Mouse (Mus musculus): ENCODE data around the gene Zscan2. TPM values are rescaled to one million over a fixed set of nuclear protein-coding genes. Genes with fewer than 3 reads are reported as not detected.

Gene Zscan2
- polyA plus RNA-seq, 1 experiment from 2014 or later = 2.3 TPM

DNA sequence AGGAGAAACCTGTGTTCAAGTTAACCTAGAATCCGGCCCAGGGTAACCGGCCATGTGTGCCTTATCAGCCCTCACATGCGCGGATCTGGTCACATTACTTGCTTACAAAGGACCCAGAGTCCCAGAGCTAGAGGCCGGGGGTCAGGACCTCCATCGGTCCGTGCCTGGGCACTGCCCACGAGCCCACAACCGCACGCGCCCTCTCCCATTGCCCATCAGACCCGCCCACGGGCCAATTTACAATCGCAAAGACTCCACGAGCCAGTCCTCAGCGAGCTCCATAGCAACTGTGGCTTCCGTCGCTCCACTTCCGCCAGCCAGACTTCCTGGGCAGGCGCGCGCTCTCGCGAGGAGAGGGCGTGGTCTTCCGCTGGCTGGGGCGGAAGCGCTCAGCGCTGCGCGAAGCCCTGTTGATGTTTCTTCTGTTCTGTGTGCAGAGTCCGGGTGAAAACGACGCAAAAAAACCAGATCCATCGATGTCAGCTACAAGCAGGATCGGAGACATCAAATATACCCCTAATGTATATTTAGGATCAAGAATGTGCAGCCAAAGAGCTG is 40.3 kb downstream of the Zscan2 start, which contains the start of gene Wdr73:
Wdr73 (minus strand) TSS at position 326 of the 558 bp plus-strand sequence.
- peak; percentile 96 for ATAC-seq (ENCODE audit: low read depth)
- Histone ChIP-seq H3K4me3 (ENCODE audit: low read length) (peak within 1 kb of the TSS; percentile 76), H3K4me1 (replicated peaks; ENCODE audit: control insufficient read depth, insufficient read depth, low read length) (peaks cover 18% of the 10 kb centered on the region), H3K36me3 (ENCODE audit: control insufficient read depth, insufficient read depth, low read length) (peaks cover 9% of the 10 kb centered on the region), H3K9me3 (ENCODE audit: control insufficient read depth, low read length) (no peaks in the 10 kb centered on the region), H3K4me2 (ENCODE audit: low read depth, low read length) (peak within 1 kb of the TSS; percentile 89), H3K27me3 (ENCODE audit: control insufficient read depth, insufficient read depth, low read depth, low read length) (no peaks in the 10 kb centered on the region), H3K9ac (ENCODE audit: low read length) (peak within 1 kb of the TSS; percentile 77), H3K27ac (ENCODE audit: low read length) (peak within 1 kb of the TSS; percentile 89)
- WGBS = under 1% methylated on average over 36 of the region's 36 CpGs

DNA sequence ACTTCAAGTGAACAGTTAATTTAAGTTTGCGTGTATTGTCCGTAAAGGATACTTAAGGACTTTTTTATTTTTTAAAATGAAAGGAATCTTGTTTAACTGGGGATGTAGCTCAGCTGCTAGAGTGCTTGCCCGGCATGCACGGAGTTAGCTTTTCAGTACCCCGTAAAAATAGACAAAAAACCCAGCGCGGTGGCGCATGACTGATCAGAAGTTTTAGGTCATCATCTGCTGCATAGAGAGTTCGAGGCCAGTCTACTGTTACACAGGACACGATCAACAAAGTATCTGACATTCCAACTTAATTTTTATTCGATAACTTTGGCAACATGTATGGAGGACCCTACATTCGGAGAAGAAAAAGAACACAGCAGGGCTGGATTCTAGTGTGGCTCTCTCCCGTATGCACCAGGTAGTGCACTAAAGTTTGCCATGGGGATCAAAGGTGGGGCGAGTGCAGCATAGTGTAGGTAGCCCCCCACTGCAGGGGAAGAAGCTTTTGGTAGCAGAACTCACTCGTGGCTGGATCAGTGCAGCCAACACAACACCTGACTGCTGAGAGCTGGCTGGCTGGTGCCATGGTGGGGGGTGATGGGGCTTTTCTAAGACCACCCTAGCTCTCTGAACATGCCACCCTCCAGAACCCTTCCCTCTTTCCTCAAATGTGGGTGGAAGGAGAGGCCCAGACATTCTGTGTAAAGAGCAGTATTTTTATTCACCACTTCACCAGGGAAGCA is 41.0 kb downstream of the Zscan2 start:
- peak; percentile 18; the same call in 1 of the 2 replicates for ATAC-seq (ENCODE audit: low read depth)
- H3K9ac ChIP-seq (ENCODE audit: low read length) = peak overlapping the region; percentile 77
- WGBS = 22% methylated on average over 15 of the region's 15 CpGs

GRCm38 (mm10) chr7:80903625-80904422 is 43.1 kb downstream of the Zscan2 start:
- Histone ChIP-seq H3K4me3 (ENCODE audit: low read length) (peak overlapping the region; percentile 51), H3K4me2 (ENCODE audit: low read depth, low read length) (peak overlapping the region; percentile 78), H3K9me3 (ENCODE audit: control insufficient read depth, low read length) (no peaks in the 10 kb centered on the region), H3K27ac (ENCODE audit: low read length) (no peak overlapping the region), H3K27me3 (ENCODE audit: control insufficient read depth, insufficient read depth, low read depth, low read length) (no peaks in the 10 kb centered on the region), H3K4me1 (replicated peaks; ENCODE audit: control insufficient read depth, insufficient read depth, low read length) (peaks cover 18% of the 10 kb centered on the region), H3K9ac (ENCODE audit: low read length) (no peak overlapping the region; the same call in 1 of the 2 replicates), H3K36me3 (ENCODE audit: control insufficient read depth, insufficient read depth, low read length) (peaks cover 2% of the 10 kb centered on the region; the same call in 1 of the 2 replicates)
- WGBS = 82% methylated on average over 11 of the region's 11 CpGs
- ATAC-seq (ENCODE audit: low read depth) = no peak

More for the DNA sequence above, 41.0 kb downstream of the Zscan2 start:
- Histone ChIP-seq H3K36me3 (ENCODE audit: control insufficient read depth, insufficient read depth, low read length) (peaks cover 7% of the 10 kb centered on the region), H3K9me3 (ENCODE audit: control insufficient read depth, low read length) (no peaks in the 10 kb centered on the region), H3K27ac (ENCODE audit: low read length) (peak overlapping the region; percentile 89), H3K27me3 (ENCODE audit: control insufficient read depth, insufficient read depth, low read depth, low read length) (no peaks in the 10 kb centered on the region), H3K4me1 (replicated peaks; ENCODE audit: control insufficient read depth, insufficient read depth, low read length) (peaks cover 18% of the 10 kb centered on the region), H3K4me2 (ENCODE audit: low read depth, low read length) (peak overlapping the region; percentile 89), H3K4me3 (ENCODE audit: low read length) (peak overlapping the region; percentile 76)

DNA sequence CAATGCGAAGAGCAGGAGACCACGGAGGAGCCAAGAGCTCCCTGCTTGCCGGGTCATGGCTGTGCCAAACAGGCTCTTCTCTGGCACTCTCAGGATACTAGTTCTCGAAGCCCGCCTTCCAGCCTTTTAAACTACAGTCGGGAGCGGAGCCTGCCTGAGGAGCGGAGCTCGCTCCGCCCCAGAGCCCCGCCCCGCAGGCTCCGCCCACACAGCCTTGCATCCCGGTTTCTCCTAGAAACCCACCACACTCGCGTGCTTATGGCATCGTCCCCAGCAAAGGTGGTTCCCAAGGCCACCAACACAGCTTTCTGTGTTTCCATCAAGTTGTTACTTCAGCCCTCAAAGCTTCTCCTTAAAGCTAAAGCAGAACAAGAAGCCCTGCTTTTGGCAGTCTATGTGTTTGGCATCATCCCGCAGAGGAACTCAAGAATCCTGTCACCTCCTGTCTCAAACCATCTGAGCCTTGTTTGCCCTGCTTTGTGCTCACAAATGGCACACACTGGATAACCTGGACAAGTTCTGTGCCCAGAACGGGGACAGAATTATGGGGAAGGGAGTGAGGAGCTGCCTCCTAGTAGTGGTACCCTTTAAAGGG is 44.3 kb downstream of the Zscan2 start, which contains the start of gene Nmb:
Nmb (minus strand) TSS at position 156 of the 595 bp plus-strand sequence.
- Histone ChIP-seq H3K27me3 (ENCODE audit: control insufficient read depth, insufficient read depth, low read depth, low read length) (no peaks in the 10 kb centered on the region), H3K4me1 (replicated peaks; ENCODE audit: control insufficient read depth, insufficient read depth, low read length) (peaks cover 16% of the 10 kb centered on the region), H3K27ac (ENCODE audit: low read length) (no peak within 1 kb of the TSS), H3K4me2 (ENCODE audit: low read depth, low read length) (peak within 1 kb of the TSS; percentile 78), H3K9ac (ENCODE audit: low read length) (peak within 1 kb of the TSS; percentile 62), H3K36me3 (ENCODE audit: control insufficient read depth, insufficient read depth, low read length) (peaks cover 2% of the 10 kb centered on the region; the same call in 1 of the 2 replicates), H3K4me3 (ENCODE audit: low read length) (peak within 1 kb of the TSS; percentile 51), H3K9me3 (ENCODE audit: control insufficient read depth, low read length) (no peaks in the 10 kb centered on the region)
- peak; percentile 71 for ATAC-seq (ENCODE audit: low read depth)
- 2% methylated on average over 19 of the region's 19 CpGs for WGBS

DNA sequence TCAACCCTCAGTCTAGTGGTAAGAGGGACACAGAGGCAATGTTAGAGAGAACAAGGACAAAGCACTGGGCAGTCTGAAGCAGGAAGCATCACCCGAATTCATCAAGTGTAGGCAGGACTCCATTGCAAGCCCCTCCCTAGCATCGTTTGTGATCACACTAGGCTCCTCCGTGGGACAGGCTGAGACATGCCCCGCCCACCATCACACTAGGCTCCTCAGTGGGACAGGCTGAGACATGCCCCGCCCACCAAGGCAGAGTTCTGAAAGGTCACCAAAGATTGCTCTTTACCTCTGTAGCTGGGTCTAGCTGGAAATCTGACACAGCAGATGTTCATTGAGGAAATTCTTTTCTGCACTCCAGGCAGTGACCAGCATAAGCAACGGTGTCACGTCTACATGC is 50.3 kb downstream of the Zscan2 start:
- H3K9me3 ChIP-seq (ENCODE audit: control insufficient read depth, low read length) = no peaks in the 10 kb centered on the region
- H3K27ac ChIP-seq (ENCODE audit: low read length) = no peak overlapping the region
- no peak for ATAC-seq (ENCODE audit: low read depth)
- no peaks in the 10 kb centered on the region for H3K27me3 ChIP-seq (ENCODE audit: control insufficient read depth, insufficient read depth, low read depth, low read length)
- H3K4me3 ChIP-seq (ENCODE audit: low read length) = no peak overlapping the region
- no peak overlapping the region for H3K9ac ChIP-seq (ENCODE audit: low read length)
- no peak overlapping the region for H3K4me2 ChIP-seq (ENCODE audit: low read depth, low read length)
- 73% methylated on average over 7 of the region's 7 CpGs for WGBS
- no peaks in the 10 kb centered on the region for H3K4me1 ChIP-seq (replicated peaks; ENCODE audit: control insufficient read depth, insufficient read depth, low read length)
- peaks cover 23% of the 10 kb centered on the region for H3K36me3 ChIP-seq (ENCODE audit: control insufficient read depth, insufficient read depth, low read length)

GRCm38 (mm10) chr7:80912496-80912895 is 51.8 kb downstream of the Zscan2 start:
- no peak overlapping the region for H3K4me3 ChIP-seq (ENCODE audit: low read length)
- no peaks in the 10 kb centered on the region for H3K9me3 ChIP-seq (ENCODE audit: control insufficient read depth, low read length)
- no peak overlapping the region for H3K27ac ChIP-seq (ENCODE audit: low read length)
- no peak overlapping the region for H3K4me2 ChIP-seq (ENCODE audit: low read depth, low read length)
- 69% methylated on average over 8 of the region's 8 CpGs for WGBS
- no peak overlapping the region for H3K9ac ChIP-seq (ENCODE audit: low read length)
- ATAC-seq (ENCODE audit: low read depth) = no peak
- no peaks in the 10 kb centered on the region for H3K4me1 ChIP-seq (replicated peaks; ENCODE audit: control insufficient read depth, insufficient read depth, low read length)
- no peaks in the 10 kb centered on the region for H3K27me3 ChIP-seq (ENCODE audit: control insufficient read depth, insufficient read depth, low read depth, low read length)
- H3K36me3 ChIP-seq (ENCODE audit: control insufficient read depth, insufficient read depth, low read length) = peaks cover 30% of the 10 kb centered on the region

- peaks cover 32% of the 10 kb centered on the region for H3K36me3 ChIP-seq (ENCODE audit: control insufficient read depth, insufficient read depth, low read length)
These were observed 57.3 kb downstream of the Zscan2 start for GRCm38 (mm10) chr7:80917916-80918465.

GRCm38 (mm10) chr7:80918982-80919646 is 58.4 kb downstream of the Zscan2 start:
- Histone ChIP-seq H3K4me2 (ENCODE audit: low read depth, low read length) (no peak overlapping the region), H3K27ac (ENCODE audit: low read length) (no peak overlapping the region), H3K9me3 (ENCODE audit: control insufficient read depth, low read length) (no peaks in the 10 kb centered on the region), H3K4me1 (replicated peaks; ENCODE audit: control insufficient read depth, insufficient read depth, low read length) (no peaks in the 10 kb centered on the region), H3K9ac (ENCODE audit: low read length) (no peak overlapping the region), H3K36me3 (ENCODE audit: control insufficient read depth, insufficient read depth, low read length) (peaks cover 27% of the 10 kb centered on the region), H3K4me3 (ENCODE audit: low read length) (no peak overlapping the region), H3K27me3 (ENCODE audit: control insufficient read depth, insufficient read depth, low read depth, low read length) (no peaks in the 10 kb centered on the region)
- 69% methylated on average over 8 of the region's 8 CpGs for WGBS
- no peak for ATAC-seq (ENCODE audit: low read depth)

More at GRCm38 (mm10) chr7:80917916-80918465, 57.3 kb downstream of the Zscan2 start:
- WGBS = 61% methylated on average over 4 of the region's 4 CpGs
- H3K4me1 ChIP-seq (replicated peaks; ENCODE audit: control insufficient read depth, insufficient read depth, low read length) = no peaks in the 10 kb centered on the region
- no peaks in the 10 kb centered on the region for H3K9me3 ChIP-seq (ENCODE audit: control insufficient read depth, low read length)
- H3K4me2 ChIP-seq (ENCODE audit: low read depth, low read length) = no peak overlapping the region
- no peak overlapping the region for H3K4me3 ChIP-seq (ENCODE audit: low read length)
- no peaks in the 10 kb centered on the region for H3K27me3 ChIP-seq (ENCODE audit: control insufficient read depth, insufficient read depth, low read depth, low read length)
- ATAC-seq (ENCODE audit: low read depth) = no peak
- H3K27ac ChIP-seq (ENCODE audit: low read length) = no peak overlapping the region
- no peak overlapping the region for H3K9ac ChIP-seq (ENCODE audit: low read length)

Measured in lung, embryonic 16.5 days (tissue).